Mouse (Mus musculus): ENCODE data around the gene Rasl11a. TPM values are rescaled to one million over a fixed set of nuclear protein-coding genes. Genes with fewer than 3 reads are reported as not detected.
A peak's percentile ranks its signal among the peaks of the same experiment; 100 is the strongest.
"Not testable (repeated sequence)": the region's sequence is repeated elsewhere in the genome, so short reads cannot be mapped to it uniquely, and the experiment has no call there.

Gene Rasl11a
- polyA plus RNA-seq, 1 experiment from 2014 or later = 19.0 TPM

- Histone ChIP-seq H3K4me2 (replicated peaks; ENCODE audit: low read depth, low read length) (no peak overlapping the region), H3K9ac (ENCODE audit: low read depth, low read length) (no peak overlapping the region), H3K4me3 (ENCODE audit: low read depth, low read length) (no peak overlapping the region), H3K4me1 (replicated peaks; ENCODE audit: control insufficient read depth, insufficient read depth, low read length) (no peaks in the 10 kb centered on the region), H3K36me3 (ENCODE audit: control insufficient read depth, insufficient read depth, low read length) (no peaks in the 10 kb centered on the region), H3K9me3 (ENCODE audit: control insufficient read depth, low read length) (no peaks in the 10 kb centered on the region), H3K27ac (ENCODE audit: low read depth, low read length) (no peak overlapping the region), H3K27me3 (ENCODE audit: control insufficient read depth, insufficient read depth, low read length) (no peaks in the 10 kb centered on the region)
- DNase-seq (ENCODE audit: low spot score) (peak; percentile 16), ATAC-seq (ENCODE audit: low FRiP score) (no peak)
- WGBS = 10% methylated on average over 4 of the region's 4 CpGs
These were observed 23.1 kb downstream of the Rasl11a start for GRCm38 (mm10) chr5:146867946-146868314.

GRCm38 (mm10) chr5:146872981-146873631 is 28.2 kb downstream of the Rasl11a start:
- ATAC-seq (ENCODE audit: low FRiP score) = no peak
- H3K27ac ChIP-seq (ENCODE audit: low read depth, low read length) = no peak overlapping the region
- H3K4me2 ChIP-seq (replicated peaks; ENCODE audit: low read depth, low read length) = no peak overlapping the region
- H3K9me3 ChIP-seq (ENCODE audit: control insufficient read depth, low read length) = no peaks in the 10 kb centered on the region
- H3K4me1 ChIP-seq (replicated peaks; ENCODE audit: control insufficient read depth, insufficient read depth, low read length) = no peaks in the 10 kb centered on the region
- no peak overlapping the region for H3K9ac ChIP-seq (ENCODE audit: low read depth, low read length)
- no peak overlapping the region for H3K4me3 ChIP-seq (ENCODE audit: low read depth, low read length)
- no peaks in the 10 kb centered on the region for H3K27me3 ChIP-seq (ENCODE audit: control insufficient read depth, insufficient read depth, low read length)
- no peaks in the 10 kb centered on the region for H3K36me3 ChIP-seq (ENCODE audit: control insufficient read depth, insufficient read depth, low read length)
- 88% methylated on average over 5 of the region's 5 CpGs for WGBS
- DNase-seq (ENCODE audit: low spot score) = no peak

GRCm38 (mm10) chr5:146876024-146876423 is 31.2 kb downstream of the Rasl11a start:
- H3K9ac ChIP-seq (ENCODE audit: low read depth, low read length) = no peak overlapping the region
- no peak for ATAC-seq (ENCODE audit: low FRiP score)
- H3K4me1 ChIP-seq (replicated peaks; ENCODE audit: control insufficient read depth, insufficient read depth, low read length) = no peaks in the 10 kb centered on the region
- no peak overlapping the region for H3K4me3 ChIP-seq (ENCODE audit: low read depth, low read length)
- no peaks in the 10 kb centered on the region for H3K36me3 ChIP-seq (ENCODE audit: control insufficient read depth, insufficient read depth, low read length)
- no peak for DNase-seq (ENCODE audit: low spot score)
- no peak overlapping the region for H3K4me2 ChIP-seq (replicated peaks; ENCODE audit: low read depth, low read length)
- no peaks in the 10 kb centered on the region for H3K9me3 ChIP-seq (ENCODE audit: control insufficient read depth, low read length)
- no peak overlapping the region for H3K27ac ChIP-seq (ENCODE audit: low read depth, low read length)
- WGBS = 72% methylated on average over 2 of the region's 2 CpGs
- H3K27me3 ChIP-seq (ENCODE audit: control insufficient read depth, insufficient read depth, low read length) = no peaks in the 10 kb centered on the region

DNA sequence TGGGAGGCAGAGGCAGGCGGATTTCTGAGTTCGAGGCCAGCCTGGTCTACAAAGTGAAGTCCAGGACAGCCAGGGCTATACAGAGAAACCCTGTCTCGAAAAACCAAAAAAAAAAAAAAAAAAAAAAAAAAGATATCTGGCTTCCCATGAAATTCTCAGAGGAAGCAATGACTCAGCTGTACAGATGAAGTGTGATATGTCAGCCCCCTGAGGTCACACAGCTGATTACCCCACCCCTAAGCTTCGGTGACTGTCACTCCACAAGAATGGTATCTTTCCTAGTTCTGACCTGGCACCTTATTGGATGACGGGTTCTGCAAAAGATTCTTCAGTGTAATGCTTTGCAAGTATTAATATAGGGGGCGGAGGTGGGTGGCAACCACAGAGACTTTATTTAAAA is 33.0 kb downstream of the Rasl11a start:
- not testable (repeated sequence) for H3K36me3 ChIP-seq (ENCODE audit: control insufficient read depth, insufficient read depth, low read length); H3K9me3 ChIP-seq (ENCODE audit: control insufficient read depth, low read length); H3K4me2 ChIP-seq (replicated peaks; ENCODE audit: low read depth, low read length); H3K27ac ChIP-seq (ENCODE audit: low read depth, low read length); H3K4me1 ChIP-seq (replicated peaks; ENCODE audit: control insufficient read depth, insufficient read depth, low read length); H3K9ac ChIP-seq (ENCODE audit: low read depth, low read length); ATAC-seq (ENCODE audit: low FRiP score); H3K4me3 ChIP-seq (ENCODE audit: low read depth, low read length); H3K27me3 ChIP-seq (ENCODE audit: control insufficient read depth, insufficient read depth, low read length); DNase-seq (ENCODE audit: low spot score)
- 67% methylated on average over 5 of the region's 6 CpGs for WGBS

GRCm38 (mm10) chr5:146882261-146882660 is 37.4 kb downstream of the Rasl11a start:
- Histone ChIP-seq H3K9me3 (ENCODE audit: control insufficient read depth, low read length) (no peaks in the 10 kb centered on the region), H3K4me1 (replicated peaks; ENCODE audit: control insufficient read depth, insufficient read depth, low read length) (no peaks in the 10 kb centered on the region), H3K36me3 (ENCODE audit: control insufficient read depth, insufficient read depth, low read length) (no peaks in the 10 kb centered on the region), H3K27me3 (ENCODE audit: control insufficient read depth, insufficient read depth, low read length) (no peaks in the 10 kb centered on the region), H3K9ac (ENCODE audit: low read depth, low read length) (no peak overlapping the region), H3K4me3 (ENCODE audit: low read depth, low read length) (no peak overlapping the region), H3K4me2 (replicated peaks; ENCODE audit: low read depth, low read length) (no peak overlapping the region), H3K27ac (ENCODE audit: low read depth, low read length) (no peak overlapping the region)
- no peak for DNase-seq (ENCODE audit: low spot score)
- 89% methylated on average over 6 of the region's 6 CpGs for WGBS
- no peak for ATAC-seq (ENCODE audit: low FRiP score)

DNA sequence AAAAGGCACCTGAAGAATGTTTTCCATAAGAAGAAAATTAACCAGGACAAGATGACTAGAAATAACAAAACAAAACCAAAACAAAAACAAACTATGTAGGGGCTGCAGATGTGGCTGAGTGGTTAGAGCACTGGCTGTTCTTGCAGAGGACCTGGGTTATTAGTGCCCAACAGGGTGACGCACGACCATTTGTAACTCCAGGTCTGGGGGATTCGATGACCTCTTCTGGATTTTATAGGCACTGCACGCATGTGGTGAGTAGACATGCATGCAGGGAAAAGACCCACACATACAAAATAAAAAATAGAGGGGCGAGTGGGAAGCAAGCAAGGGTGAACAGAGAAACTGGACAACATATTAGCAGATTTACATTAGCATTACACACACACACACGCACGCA is 38.2 kb downstream of the Rasl11a start:
- H3K9me3 ChIP-seq (ENCODE audit: control insufficient read depth, low read length) = no peaks in the 10 kb centered on the region
- DNase-seq (ENCODE audit: low spot score) (no peak), ATAC-seq (ENCODE audit: low FRiP score) (no peak)
- no peak overlapping the region for H3K4me2 ChIP-seq (replicated peaks; ENCODE audit: low read depth, low read length)
- 72% methylated on average over 7 of the region's 7 CpGs for WGBS
- no peaks in the 10 kb centered on the region for H3K27me3 ChIP-seq (ENCODE audit: control insufficient read depth, insufficient read depth, low read length)
- H3K27ac ChIP-seq (ENCODE audit: low read depth, low read length) = no peak overlapping the region
- H3K4me1 ChIP-seq (replicated peaks; ENCODE audit: control insufficient read depth, insufficient read depth, low read length) = no peaks in the 10 kb centered on the region
- H3K36me3 ChIP-seq (ENCODE audit: control insufficient read depth, insufficient read depth, low read length) = no peaks in the 10 kb centered on the region
- no peak overlapping the region for H3K9ac ChIP-seq (ENCODE audit: low read depth, low read length)
- no peak overlapping the region for H3K4me3 ChIP-seq (ENCODE audit: low read depth, low read length)

DNA sequence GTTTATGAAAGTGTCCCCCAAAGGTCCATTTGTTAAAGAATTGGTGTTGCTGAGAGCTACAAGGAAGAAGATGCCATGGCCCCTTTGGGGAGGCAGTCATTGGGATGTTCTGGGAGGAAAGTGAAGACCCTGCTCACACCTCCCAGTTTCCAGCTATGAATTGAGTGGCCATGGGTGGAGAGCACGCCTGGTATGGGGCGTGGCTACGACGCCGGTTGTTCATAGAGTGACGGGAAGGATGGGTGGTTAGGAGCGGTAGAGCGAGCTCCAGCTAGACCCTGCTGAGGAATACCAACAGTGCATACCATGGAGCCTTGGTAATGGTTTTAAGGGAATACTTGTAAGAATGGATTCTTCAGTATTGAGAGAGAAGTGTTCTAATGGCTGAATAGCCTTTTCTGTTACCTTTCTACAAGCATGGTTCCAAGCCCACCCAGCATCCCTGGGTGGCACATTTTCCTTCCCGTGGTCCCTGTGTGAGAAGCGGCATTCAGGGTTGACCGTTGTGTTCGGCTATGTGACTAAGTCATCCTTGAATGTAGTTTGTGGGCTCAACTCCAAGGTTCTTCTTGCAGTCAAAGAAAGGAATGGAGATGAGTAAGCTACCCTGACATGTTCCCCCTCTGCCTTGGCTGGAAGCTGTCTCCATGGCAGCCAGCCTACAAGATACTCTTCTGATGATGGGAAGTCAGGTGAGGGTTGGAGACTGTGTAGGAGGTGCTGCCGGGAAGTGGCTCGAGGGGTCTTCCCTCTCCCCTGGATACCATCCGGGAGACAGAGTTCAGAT is 38.8 kb downstream of the Rasl11a start:
- H3K4me1 ChIP-seq (replicated peaks; ENCODE audit: control insufficient read depth, insufficient read depth, low read length) = no peaks in the 10 kb centered on the region
- DNase-seq (ENCODE audit: low spot score) (no peak), ATAC-seq (ENCODE audit: low FRiP score) (no peak)
- 86% methylated on average over 15 of the region's 15 CpGs for WGBS
- no peaks in the 10 kb centered on the region for H3K27me3 ChIP-seq (ENCODE audit: control insufficient read depth, insufficient read depth, low read length)
- H3K27ac ChIP-seq (ENCODE audit: low read depth, low read length) = no peak overlapping the region
- no peaks in the 10 kb centered on the region for H3K9me3 ChIP-seq (ENCODE audit: control insufficient read depth, low read length)
- H3K4me2 ChIP-seq (replicated peaks; ENCODE audit: low read depth, low read length) = no peak overlapping the region
- H3K9ac ChIP-seq (ENCODE audit: low read depth, low read length) = no peak overlapping the region
- H3K4me3 ChIP-seq (ENCODE audit: low read depth, low read length) = no peak overlapping the region
- H3K36me3 ChIP-seq (ENCODE audit: control insufficient read depth, insufficient read depth, low read length) = no peaks in the 10 kb centered on the region

GRCm38 (mm10) chr5:146891127-146891526 is 46.3 kb downstream of the Rasl11a start:
- Histone ChIP-seq H3K27me3 (ENCODE audit: control insufficient read depth, insufficient read depth, low read length) (no peaks in the 10 kb centered on the region), H3K4me2 (replicated peaks; ENCODE audit: low read depth, low read length) (0 out of 2 replicates have a peak overlapping the region, but pooled peaks have one; percentile 21), H3K36me3 (ENCODE audit: control insufficient read depth, insufficient read depth, low read length) (no peaks in the 10 kb centered on the region), H3K9ac (ENCODE audit: low read depth, low read length) (no peak overlapping the region), H3K9me3 (ENCODE audit: control insufficient read depth, low read length) (no peaks in the 10 kb centered on the region), H3K27ac (ENCODE audit: low read depth, low read length) (no peak overlapping the region), H3K4me3 (ENCODE audit: low read depth, low read length) (no peak overlapping the region), H3K4me1 (replicated peaks; ENCODE audit: control insufficient read depth, insufficient read depth, low read length) (no peaks in the 10 kb centered on the region)
- DNase-seq (ENCODE audit: low spot score) = peak; percentile 67
- no peak; the same call in 1 of the 2 replicates for ATAC-seq (ENCODE audit: low FRiP score)
- 11% methylated on average over 14 of the region's 14 CpGs for WGBS

DNA sequence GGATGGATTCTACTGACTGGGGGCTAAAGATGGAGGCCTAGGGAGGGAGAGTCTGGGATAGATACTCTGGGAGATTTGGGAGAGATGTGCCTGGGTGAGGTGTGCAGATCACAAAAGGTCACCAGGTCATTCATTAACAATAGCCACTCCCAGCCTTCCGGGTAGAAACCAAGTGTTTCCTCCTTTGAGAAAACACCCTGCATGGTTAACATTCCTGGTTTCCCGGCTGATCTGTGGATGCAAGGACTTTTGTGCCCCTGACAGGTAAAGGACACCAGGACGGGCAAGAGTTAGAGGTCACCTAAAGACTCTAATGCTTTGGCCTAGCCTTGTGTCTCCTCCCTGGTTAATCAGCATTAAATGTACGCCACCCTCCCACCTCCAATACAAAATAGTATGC is 48.0 kb downstream of the Rasl11a start:
- no peak overlapping the region for H3K4me3 ChIP-seq (ENCODE audit: low read depth, low read length)
- WGBS = 75% methylated on average over 4 of the region's 4 CpGs
- DNase-seq (ENCODE audit: low spot score) (no peak), ATAC-seq (ENCODE audit: low FRiP score) (no peak)
- H3K36me3 ChIP-seq (ENCODE audit: control insufficient read depth, insufficient read depth, low read length) = no peaks in the 10 kb centered on the region
- H3K4me1 ChIP-seq (replicated peaks; ENCODE audit: control insufficient read depth, insufficient read depth, low read length) = no peaks in the 10 kb centered on the region
- no peak overlapping the region for H3K4me2 ChIP-seq (replicated peaks; ENCODE audit: low read depth, low read length)
- no peaks in the 10 kb centered on the region for H3K9me3 ChIP-seq (ENCODE audit: control insufficient read depth, low read length)
- H3K27ac ChIP-seq (ENCODE audit: low read depth, low read length) = no peak overlapping the region
- no peak overlapping the region for H3K9ac ChIP-seq (ENCODE audit: low read depth, low read length)
- no peaks in the 10 kb centered on the region for H3K27me3 ChIP-seq (ENCODE audit: control insufficient read depth, insufficient read depth, low read length)
